Mouse (Mus musculus) neural tube, embryonic 12.5 days (tissue): ENCODE data around the gene Muc1. TPM values are rescaled to one million over a fixed set of nuclear protein-coding genes. Genes with fewer than 3 reads are reported as not detected.
"Not testable (repeated sequence)": the region's sequence is repeated elsewhere in the genome, so short reads cannot be mapped to it uniquely, and the experiment has no call there.

Experiments used
- ATAC-seq: fragments of 200-750 bp; cut with Nextera tagmentation; 2 replicates; pipeline ENCODE4 v1.8.0; 2017; ENCODE audit warnings: low read depth, mild to moderate bottlenecking, moderate TSS enrichment, moderate library complexity; ENCODE audit not compliant: low FRiP score
- H3K27ac ChIP-seq: fragments of 300-500 bp; sonication (generic); 2 replicates; pipeline ENCODE4 v1.5.1; 2016
- H3K27me3 ChIP-seq: fragments of 300-500 bp; sonication (generic); replicated peaks from 2 replicates; pipeline ENCODE4 v1.6.1; 2016; ENCODE audit warnings: mild to moderate bottlenecking
- H3K36me3 ChIP-seq: fragments of 300-500 bp; sonication (generic); 2 replicates; pipeline ENCODE4 v1.6.1; 2016; ENCODE audit warnings: mild to moderate bottlenecking
- H3K4me1 ChIP-seq: fragments of 300-500 bp; sonication (generic); 2 replicates; pipeline ENCODE4 v1.6.1; 2016
- H3K4me2 ChIP-seq: fragments of 300-500 bp; sonication (generic); replicated peaks from 2 replicates; pipeline ENCODE4 v1.6.1; 2016; ENCODE audit warnings: mild to moderate bottlenecking
- H3K4me3 ChIP-seq: fragments of 300-500 bp; sonication (generic); 2 replicates; pipeline ENCODE4 v1.5.1; 2016
- H3K9ac ChIP-seq: fragments of 300-500 bp; sonication (generic); 2 replicates; pipeline ENCODE4 v1.6.1; 2016; ENCODE audit warnings: mild to moderate bottlenecking
- H3K9me3 ChIP-seq: fragments of 300-500 bp; sonication (generic); 2 replicates; pipeline ENCODE4 v1.6.1; 2016; ENCODE audit warnings: mild to moderate bottlenecking
- WGBS: fragments of 180-500 bp; shearing (Covaris S2); methylation state at CpG from one replicate; pipeline ENCODE4 v1.1.7; 2016; 5-methylcytosine and 5-hydroxymethylcytosine counted together
- polyA plus RNA-seq: library from polyadenylated mRNA; unstranded; fragments of >200 nt; fragmentation: Nextera tagmentation; extraction: Ambion mirVana; gene quantifications from 2 replicates; pipeline ENCODE4 v1.2.1, GENCODE M21; 2016

Muc1 gene
- polyA plus RNA-seq, 1 experiment from 2014 or later, result 0.84 TPM

DNA sequence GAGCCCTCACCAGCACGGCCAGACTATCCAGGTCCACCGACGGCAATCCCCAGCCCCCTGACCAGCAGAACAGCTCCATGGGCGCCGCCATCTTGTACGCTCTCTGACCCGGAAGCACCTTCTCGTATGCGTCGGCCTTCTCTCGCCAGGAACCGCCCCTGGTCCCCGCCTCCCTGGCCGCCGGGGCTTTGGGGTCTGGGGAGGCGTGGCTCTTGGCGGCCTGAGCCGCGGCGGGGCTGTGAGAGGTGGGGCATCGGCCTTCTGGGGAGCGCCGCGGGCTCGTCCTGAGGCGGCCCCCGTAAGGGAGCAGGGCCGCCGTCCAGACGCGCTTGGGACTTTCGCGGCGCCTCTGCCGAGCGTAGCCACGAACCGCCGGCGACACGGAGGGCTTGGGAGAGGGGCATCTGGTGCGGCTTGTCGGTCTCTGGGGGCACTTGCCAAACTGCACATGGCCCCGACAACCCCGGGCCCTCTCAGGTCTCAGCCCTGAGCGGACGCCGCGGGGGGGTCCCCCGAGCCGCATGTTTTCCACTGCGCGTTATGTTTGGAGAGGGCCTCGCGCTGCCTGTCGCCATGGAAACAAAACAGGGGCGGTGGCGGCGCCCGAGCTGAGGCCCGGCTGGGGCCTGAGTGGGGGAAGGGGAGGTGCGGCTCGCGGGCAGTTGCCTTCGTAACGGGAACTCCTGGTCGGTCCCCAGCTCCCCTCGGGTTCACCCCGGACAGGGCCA is 14.9 kb upstream of the Muc1 start:
- Histone ChIP-seq H3K9me3 (no peaks in the 10 kb centered on the region), H3K4me1 (peaks cover 29% of the 10 kb centered on the region), H3K4me2 (peak overlapping the region; percentile 73), H3K9ac (peak overlapping the region; percentile 81), H3K36me3 (peaks cover 26% of the 10 kb centered on the region), H3K4me3 (peak overlapping the region; percentile 82), H3K27ac (peak overlapping the region; percentile 89), H3K27me3 (no peaks in the 10 kb centered on the region)
- ATAC-seq, result peak; percentile 89
- WGBS, result under 1% methylated on average over 69 of the region's 69 CpGs

- Histone ChIP-seq H3K9ac (peak within 1 kb of the TSS; percentile 81), H3K4me2 (peak within 1 kb of the TSS; percentile 73), H3K4me1 (peaks cover 29% of the 10 kb centered on the region), H3K36me3 (peaks cover 21% of the 10 kb centered on the region), H3K9me3 (no peaks in the 10 kb centered on the region), H3K4me3 (peak within 1 kb of the TSS; percentile 82), H3K27ac (peak within 1 kb of the TSS; percentile 89), H3K27me3 (no peaks in the 10 kb centered on the region)
- 1% methylated on average over 18 of the region's 19 CpGs for WGBS
- ATAC-seq, result 0 out of 2 replicates have a peak, but pooled peaks have one; percentile 12
Observed at GRCm38 (mm10) chr3:89214681-89215411, 14.0 kb upstream of the Muc1 start, which contains the start of gene Thbs3. Thbs3 (plus strand) TSS chr3:89215180.

DNA sequence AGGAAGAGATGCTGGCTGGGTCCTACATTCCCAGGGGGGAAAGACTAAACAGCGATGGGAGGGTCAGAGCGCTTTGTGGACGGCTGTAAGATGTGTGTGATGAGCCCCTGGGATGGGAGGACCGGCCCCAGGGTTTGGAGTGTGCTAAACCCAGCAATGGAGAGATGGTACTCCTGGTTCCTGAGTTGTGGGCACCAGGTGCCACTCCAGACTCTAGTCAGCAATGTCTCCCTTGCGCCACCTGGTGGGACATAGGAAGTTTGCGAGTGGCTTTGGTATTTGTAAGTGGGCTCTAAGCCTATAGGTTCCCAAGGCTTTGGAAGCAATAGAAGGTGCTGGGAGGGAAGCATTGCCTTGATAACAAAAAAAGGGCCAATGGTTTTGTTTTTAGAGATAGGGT is 13.0 kb upstream of the Muc1 start:
- H3K27me3 ChIP-seq, result no peaks in the 10 kb centered on the region
- H3K4me3 ChIP-seq, result peak overlapping the region; percentile 82
- H3K9me3 ChIP-seq, result no peaks in the 10 kb centered on the region
- ATAC-seq, result peak; percentile 24
- H3K27ac ChIP-seq, result 0 out of 2 replicates have a peak overlapping the region, but pooled peaks have one; percentile 89
- H3K36me3 ChIP-seq, result peaks cover 11% of the 10 kb centered on the region
- H3K9ac ChIP-seq, result peak overlapping the region; percentile 81
- WGBS, result under 1% methylated on average over 6 of the region's 6 CpGs
- peak overlapping the region; percentile 73 for H3K4me2 ChIP-seq
- peaks cover 29% of the 10 kb centered on the region for H3K4me1 ChIP-seq

DNA sequence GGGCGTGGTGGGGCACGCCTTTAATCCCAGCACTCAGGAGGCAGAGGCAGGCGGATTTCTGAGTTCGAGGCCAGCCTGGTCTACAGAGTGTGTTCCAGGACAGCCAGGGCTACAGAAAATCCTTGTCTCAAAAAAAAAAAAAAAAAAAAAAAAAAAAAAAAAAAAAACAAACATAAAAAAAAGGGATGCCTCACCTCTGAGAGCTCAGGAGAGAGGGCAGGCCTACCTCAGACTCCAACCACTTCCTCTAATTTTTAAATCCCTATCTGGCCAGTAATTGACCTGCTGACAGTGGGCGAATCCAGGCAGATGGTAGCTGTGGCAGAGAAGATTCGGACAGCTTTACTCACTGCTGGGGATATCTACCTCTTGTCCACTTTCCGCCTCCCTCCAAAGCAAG is 12.4 kb upstream of the Muc1 start:
- H3K4me3 ChIP-seq, H3K9me3 ChIP-seq, H3K27ac ChIP-seq, H3K9ac ChIP-seq, ATAC-seq, H3K27me3 ChIP-seq: not testable (repeated sequence)
- H3K4me1 ChIP-seq, result peaks cover 29% of the 10 kb centered on the region
- peaks cover 10% of the 10 kb centered on the region; the same call in 1 of the 2 replicates for H3K36me3 ChIP-seq
- H3K4me2 ChIP-seq, result peak overlapping the region; percentile 73
- 73% methylated on average over 7 of the region's 7 CpGs for WGBS

DNA sequence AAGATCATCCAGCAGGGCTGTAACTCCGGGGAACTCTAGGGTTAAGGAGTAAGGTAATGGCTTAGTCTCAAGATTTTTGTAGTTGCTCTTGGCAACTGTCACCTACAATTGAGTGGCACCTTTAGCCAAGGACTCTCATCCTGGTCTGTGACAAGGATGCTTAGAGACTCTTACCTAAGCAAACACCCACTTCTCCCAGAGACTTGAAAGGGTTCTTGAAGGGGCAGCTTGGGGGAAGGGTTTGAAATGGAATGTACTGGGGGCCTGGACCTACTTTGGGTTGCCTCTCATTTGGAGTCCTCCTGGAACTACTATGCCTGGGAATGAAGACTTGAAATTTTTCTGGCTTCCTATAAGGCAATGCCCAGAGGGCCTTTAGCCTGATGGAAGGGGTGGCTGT is 10.6 kb upstream of the Muc1 start:
- Histone ChIP-seq H3K4me3 (no peak overlapping the region), H3K27me3 (no peaks in the 10 kb centered on the region), H3K27ac (no peak overlapping the region), H3K36me3 (peaks cover 18% of the 10 kb centered on the region; the same call in 1 of the 2 replicates), H3K9ac (no peak overlapping the region), H3K9me3 (no peaks in the 10 kb centered on the region), H3K4me2 (no peak overlapping the region), H3K4me1 (peaks cover 27% of the 10 kb centered on the region)
- no peak for ATAC-seq
- WGBS, result 81% methylated on average over 1 of the region's 1 CpGs

DNA sequence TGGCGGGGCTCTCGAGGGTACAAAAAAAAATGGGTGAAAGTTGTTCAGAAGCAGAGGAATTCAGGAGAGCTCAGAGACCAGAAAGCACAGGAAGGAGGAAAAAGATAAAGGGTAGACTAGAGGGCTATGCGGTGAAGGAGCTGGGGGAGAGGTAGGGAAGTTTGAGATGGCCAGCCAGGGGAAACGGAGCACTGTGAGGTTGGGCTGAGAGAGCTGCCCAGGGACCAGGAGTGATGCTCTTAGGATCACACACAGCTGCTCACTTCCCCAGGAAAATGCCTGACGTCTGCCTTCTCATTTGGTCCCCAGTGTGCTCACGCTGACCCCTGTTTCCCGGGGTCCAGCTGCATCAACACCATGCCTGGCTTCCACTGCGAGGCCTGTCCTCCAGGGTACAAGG is 9.3 kb upstream of the Muc1 start:
- peaks cover 36% of the 10 kb centered on the region for H3K4me1 ChIP-seq
- no peak overlapping the region for H3K27ac ChIP-seq
- 50% methylated on average over 8 of the region's 8 CpGs for WGBS
- H3K4me2 ChIP-seq, result no peak overlapping the region
- H3K36me3 ChIP-seq, result peaks cover 31% of the 10 kb centered on the region
- no peaks in the 10 kb centered on the region for H3K27me3 ChIP-seq
- H3K9ac ChIP-seq, result no peak overlapping the region
- no peak for ATAC-seq
- no peaks in the 10 kb centered on the region for H3K9me3 ChIP-seq
- H3K4me3 ChIP-seq, result no peak overlapping the region

DNA sequence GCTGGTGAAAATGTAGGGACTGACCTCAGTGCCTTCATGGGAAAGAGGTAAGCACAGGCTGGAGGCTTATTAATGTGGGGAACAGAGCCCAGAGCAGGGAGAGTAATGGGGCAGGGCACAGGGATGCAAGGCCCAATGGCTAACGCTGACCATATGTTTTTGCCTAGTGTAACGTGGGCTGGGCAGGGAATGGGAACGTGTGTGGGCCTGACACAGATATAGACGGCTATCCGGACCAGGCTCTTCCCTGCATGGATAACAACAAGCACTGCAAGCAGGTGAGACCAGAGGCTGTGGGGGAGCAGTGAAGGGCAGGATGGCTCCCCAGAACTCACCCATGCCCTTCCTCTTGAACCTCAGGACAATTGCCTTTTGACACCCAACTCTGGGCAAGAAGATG is 7.7 kb upstream of the Muc1 start:
- 77% methylated on average over 5 of the region's 5 CpGs for WGBS
- peaks cover 32% of the 10 kb centered on the region for H3K36me3 ChIP-seq
- peaks cover 36% of the 10 kb centered on the region for H3K4me1 ChIP-seq
- no peak overlapping the region for H3K4me2 ChIP-seq
- H3K4me3 ChIP-seq, result no peak overlapping the region
- H3K9me3 ChIP-seq, result no peaks in the 10 kb centered on the region
- no peak overlapping the region for H3K27ac ChIP-seq
- H3K27me3 ChIP-seq, result no peaks in the 10 kb centered on the region
- no peak overlapping the region for H3K9ac ChIP-seq
- ATAC-seq, result no peak

DNA sequence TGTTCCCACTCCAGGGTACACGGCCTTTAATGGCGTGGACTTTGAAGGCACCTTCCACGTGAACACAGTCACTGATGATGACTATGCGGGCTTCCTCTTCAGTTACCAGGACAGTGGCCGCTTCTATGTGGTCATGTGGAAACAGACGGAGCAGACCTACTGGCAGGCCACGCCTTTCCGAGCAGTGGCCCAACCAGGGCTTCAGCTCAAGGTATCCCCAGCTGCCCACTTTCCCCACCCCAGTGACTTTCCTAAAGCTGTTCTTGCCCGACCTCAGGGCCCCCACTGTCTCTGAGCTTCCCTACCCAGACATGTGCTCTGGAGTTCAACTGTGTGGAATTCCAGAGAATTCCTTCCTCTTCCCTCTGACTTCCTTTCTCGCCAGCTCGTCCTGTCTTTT is 4.1 kb upstream of the Muc1 start:
- WGBS, result 49% methylated on average over 11 of the region's 11 CpGs
- Histone ChIP-seq H3K27ac (peak overlapping the region; percentile 80; the same call in 1 of the 2 replicates), H3K27me3 (no peaks in the 10 kb centered on the region), H3K9me3 (no peaks in the 10 kb centered on the region), H3K4me3 (peak overlapping the region; percentile 64), H3K9ac (peak overlapping the region; percentile 77), H3K36me3 (peaks cover 24% of the 10 kb centered on the region), H3K4me2 (peak overlapping the region; percentile 85), H3K4me1 (peaks cover 65% of the 10 kb centered on the region)
- no peak for ATAC-seq

GRCm38 (mm10) chr3:89225321-89225815 is 3.5 kb upstream of the Muc1 start:
- no peak for ATAC-seq
- peak overlapping the region; percentile 77 for H3K9ac ChIP-seq
- WGBS, result 23% methylated on average over 12 of the region's 12 CpGs
- no peaks in the 10 kb centered on the region for H3K9me3 ChIP-seq
- peaks cover 24% of the 10 kb centered on the region for H3K36me3 ChIP-seq
- peak overlapping the region; percentile 64 for H3K4me3 ChIP-seq
- H3K27me3 ChIP-seq, result no peaks in the 10 kb centered on the region; the same call in 1 of the 2 replicates
- peak overlapping the region; percentile 85 for H3K4me2 ChIP-seq
- peaks cover 65% of the 10 kb centered on the region for H3K4me1 ChIP-seq
- peak overlapping the region; percentile 80; the same call in 1 of the 2 replicates for H3K27ac ChIP-seq

DNA sequence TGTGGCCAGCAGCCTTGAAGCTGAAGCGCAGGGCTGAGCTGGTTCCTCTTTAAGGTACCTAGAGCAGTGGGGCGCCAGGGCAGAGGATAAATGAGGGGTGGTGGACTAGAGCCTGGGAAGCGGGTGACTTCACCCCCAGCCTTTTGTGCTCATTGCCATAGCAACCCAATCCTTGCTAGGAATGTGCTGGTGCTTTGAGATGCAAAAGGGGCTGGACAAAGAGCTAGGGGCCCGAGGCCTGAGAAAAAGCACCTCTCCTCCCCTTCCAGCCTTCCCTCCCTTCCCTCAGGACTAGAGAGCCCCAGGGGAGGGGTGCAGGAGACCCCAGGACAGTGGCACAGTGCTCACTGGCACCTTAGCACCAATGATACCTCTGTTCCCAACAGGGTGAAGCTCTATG is 2.9 kb upstream of the Muc1 start:
- Histone ChIP-seq H3K27me3 (no peaks in the 10 kb centered on the region; the same call in 1 of the 2 replicates), H3K4me3 (peak overlapping the region; percentile 64), H3K36me3 (peaks cover 23% of the 10 kb centered on the region), H3K9me3 (no peaks in the 10 kb centered on the region), H3K9ac (peak overlapping the region; percentile 77), H3K4me2 (peak overlapping the region; percentile 85), H3K4me1 (peaks cover 65% of the 10 kb centered on the region), H3K27ac (peak overlapping the region; percentile 80; the same call in 1 of the 2 replicates)
- peak; percentile 65 for ATAC-seq
- WGBS, result 19% methylated on average over 4 of the region's 4 CpGs

- WGBS, result 3% methylated on average over 11 of the region's 11 CpGs
- Histone ChIP-seq H3K9ac (peak overlapping the region; percentile 77), H3K9me3 (no peaks in the 10 kb centered on the region), H3K4me1 (peaks cover 65% of the 10 kb centered on the region), H3K36me3 (peaks cover 22% of the 10 kb centered on the region), H3K27ac (peak overlapping the region; percentile 80), H3K27me3 (no peaks in the 10 kb centered on the region; the same call in 1 of the 2 replicates), H3K4me2 (peak overlapping the region; percentile 85), H3K4me3 (peak overlapping the region; percentile 64)
- 0 out of 2 replicates have a peak, but pooled peaks have one; percentile 1 for ATAC-seq
Observed at GRCm38 (mm10) chr3:89226361-89226760, 2.5 kb upstream of the Muc1 start.

- Histone ChIP-seq H3K9me3 (no peaks in the 10 kb centered on the region), H3K4me3 (peak within 1 kb of the TSS; percentile 64), H3K9ac (peak within 1 kb of the TSS; percentile 77), H3K27ac (peak within 1 kb of the TSS; percentile 80), H3K4me1 (peaks cover 65% of the 10 kb centered on the region), H3K36me3 (peaks cover 22% of the 10 kb centered on the region), H3K27me3 (no peaks in the 10 kb centered on the region; the same call in 1 of the 2 replicates), H3K4me2 (peak within 1 kb of the TSS; percentile 85)
- peak; percentile 4; the same call in 1 of the 2 replicates for ATAC-seq
- 2% methylated on average over 21 of the region's 21 CpGs for WGBS
Observed at GRCm38 (mm10) chr3:89226900-89227299, 2.0 kb upstream of the Muc1 start, which contains the start of gene Mtx1. Mtx1 (minus strand) TSS chr3:89227088.
